Mouse (Mus musculus): Measurements from ENCODE around the gene Rest.

Rest gene

DNA sequence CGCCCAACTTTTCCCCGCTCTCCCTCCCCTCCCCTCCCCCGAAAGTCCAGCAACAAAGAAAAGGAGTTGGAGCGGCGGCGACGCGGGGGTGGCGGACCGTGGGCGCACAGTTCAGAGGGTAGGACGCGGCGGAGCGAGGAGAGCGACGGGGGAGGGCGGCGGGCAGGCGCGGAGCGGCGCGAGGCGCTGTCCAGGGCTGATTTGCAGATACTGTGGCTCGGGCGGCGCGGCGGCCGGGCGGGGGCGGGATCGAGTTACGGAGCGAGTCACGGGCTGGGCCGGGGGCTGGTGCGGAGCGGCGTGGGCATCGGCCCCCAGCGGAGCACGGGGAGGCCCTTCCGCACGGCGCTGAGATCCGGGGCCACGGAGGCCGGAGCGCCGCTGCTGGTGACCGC is 377 bp downstream of the Rest start:
- DNase-seq (ENCODE audit: low read depth, low spot score), result peak; percentile 55

DNA sequence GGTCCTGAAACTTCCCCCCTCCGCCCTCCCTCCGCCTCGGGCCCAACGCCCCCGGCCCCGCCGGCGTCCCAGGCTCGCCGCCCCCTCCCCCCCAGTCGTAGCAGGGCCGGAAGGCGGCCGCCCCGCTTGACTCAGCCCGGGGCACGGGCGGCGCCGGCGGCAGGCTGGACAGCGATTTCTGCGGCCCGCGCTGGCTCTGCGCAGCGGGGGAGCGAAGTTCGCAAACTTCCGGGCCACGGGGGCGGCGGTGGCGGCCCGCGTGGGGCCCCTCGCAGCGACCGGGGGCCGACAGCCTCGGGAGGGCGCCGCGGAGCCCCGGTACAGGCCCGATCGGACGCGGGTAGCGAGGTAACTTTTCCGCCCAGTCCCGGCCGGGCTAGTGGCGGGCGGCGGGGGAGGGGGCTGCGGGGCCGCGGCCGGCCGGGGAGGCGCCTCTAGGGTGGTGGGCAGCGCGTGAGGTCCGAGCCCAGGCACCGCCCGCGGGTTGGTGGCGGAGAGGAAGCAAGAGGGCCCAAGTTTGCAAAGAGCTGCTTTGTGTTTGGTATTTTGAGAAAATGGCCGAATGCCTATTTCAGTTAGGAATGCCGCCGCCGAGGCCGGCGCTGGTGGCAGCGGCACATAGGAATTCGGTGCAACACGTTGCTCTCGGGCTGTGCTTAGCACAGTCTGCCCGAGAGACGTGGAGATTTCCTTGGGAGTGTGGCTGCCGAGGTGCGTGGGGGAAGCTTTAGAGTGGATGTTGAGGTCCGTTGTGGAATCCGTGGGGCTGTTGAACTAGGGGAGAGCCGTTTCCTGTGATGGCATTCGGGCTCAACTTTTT is 985 bp downstream of the Rest start:
- DNase-seq (ENCODE audit: low read depth, low spot score), result peak; percentile 58

DNA sequence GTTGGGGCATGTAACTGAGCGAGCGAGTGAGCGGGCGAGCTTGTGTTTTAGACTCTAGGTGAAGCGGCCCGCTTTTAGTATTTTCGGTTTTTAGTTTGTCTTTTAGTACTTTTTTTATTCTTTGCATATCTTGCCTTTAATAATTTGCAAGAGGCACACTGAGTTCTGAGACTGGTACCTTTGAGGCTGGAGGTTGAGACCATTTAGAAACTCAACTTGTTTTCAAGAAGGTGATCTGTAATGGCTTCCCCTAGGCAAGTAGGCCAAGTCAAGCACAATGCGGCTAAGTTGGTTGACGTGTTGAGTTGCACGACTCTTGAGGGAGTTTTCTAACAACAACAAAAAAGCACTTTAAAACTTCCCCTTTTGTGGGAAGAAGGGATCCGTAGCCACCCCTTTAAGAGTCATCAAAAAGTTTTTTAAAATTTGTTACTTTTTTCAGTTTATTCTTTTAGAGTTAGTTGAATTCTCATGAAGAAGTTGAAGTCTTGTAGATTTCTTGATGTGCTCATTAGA is 1.7 kb downstream of the Rest start:
- no peak for DNase-seq (ENCODE audit: low read depth, low spot score)

DNA sequence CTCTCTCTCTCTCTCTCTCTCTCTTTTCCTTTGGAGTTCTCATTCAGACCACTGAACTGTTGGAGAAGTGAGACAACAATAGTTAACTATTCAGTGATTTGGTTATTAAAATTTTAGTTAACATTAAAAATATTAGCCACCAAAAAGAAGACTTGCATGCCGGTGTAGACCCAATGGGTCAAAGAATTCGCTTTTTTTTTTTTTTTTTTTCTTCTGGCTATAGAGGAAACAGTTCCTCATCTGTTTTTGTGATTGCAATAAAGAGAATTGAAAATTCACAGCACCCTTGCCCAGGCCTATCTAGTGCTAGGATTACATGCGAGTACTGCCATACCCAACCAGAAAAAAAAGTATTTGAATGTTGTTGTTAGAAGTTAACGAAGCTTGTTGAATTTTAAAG is 2.1 kb downstream of the Rest start:
- DNase-seq (ENCODE audit: low read depth, low spot score), result no peak

DNA sequence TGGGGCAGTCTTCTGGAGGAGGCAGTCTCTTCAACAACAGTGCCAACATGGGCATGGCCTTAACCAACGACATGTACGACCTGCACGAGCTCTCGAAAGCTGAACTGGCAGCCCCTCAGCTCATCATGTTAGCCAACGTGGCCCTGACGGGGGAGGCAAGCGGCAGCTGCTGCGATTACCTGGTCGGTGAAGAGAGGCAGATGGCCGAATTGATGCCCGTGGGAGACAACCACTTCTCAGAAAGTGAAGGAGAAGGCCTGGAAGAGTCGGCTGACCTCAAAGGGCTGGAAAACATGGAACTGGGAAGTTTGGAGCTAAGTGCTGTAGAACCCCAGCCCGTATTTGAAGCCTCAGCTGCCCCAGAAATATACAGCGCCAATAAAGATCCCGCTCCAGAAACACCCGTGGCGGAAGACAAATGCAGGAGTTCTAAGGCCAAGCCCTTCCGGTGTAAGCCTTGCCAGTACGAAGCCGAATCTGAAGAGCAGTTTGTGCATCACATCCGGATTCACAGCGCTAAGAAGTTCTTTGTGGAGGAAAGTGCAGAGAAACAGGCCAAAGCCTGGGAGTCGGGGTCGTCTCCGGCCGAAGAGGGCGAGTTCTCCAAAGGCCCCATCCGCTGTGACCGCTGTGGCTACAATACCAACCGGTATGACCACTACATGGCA is 2.8 kb downstream of the Rest start:
- DNase-seq (ENCODE audit: low read depth, low spot score), result no peak

DNA sequence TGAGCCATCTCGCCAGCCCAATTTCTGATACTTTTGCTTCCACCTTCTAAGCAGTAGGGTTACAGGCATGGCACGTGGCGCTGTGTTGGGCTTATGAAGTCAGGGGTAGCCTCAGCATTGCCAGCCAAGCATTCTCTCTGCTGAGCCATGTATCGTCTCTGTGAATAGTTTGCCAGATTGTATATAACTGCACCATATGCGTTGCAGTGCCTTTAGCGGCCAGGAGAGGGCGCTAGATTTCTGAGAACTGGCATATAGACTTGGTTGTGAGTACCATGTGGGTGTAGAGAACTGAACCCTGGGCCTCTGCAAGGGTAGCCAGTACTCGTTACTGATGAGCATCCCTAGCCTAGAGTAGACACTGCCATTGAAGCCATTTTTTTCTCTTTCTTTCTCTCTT is 4.1 kb downstream of the Rest start:
- no peak for DNase-seq (ENCODE audit: low read depth, low spot score)

DNA sequence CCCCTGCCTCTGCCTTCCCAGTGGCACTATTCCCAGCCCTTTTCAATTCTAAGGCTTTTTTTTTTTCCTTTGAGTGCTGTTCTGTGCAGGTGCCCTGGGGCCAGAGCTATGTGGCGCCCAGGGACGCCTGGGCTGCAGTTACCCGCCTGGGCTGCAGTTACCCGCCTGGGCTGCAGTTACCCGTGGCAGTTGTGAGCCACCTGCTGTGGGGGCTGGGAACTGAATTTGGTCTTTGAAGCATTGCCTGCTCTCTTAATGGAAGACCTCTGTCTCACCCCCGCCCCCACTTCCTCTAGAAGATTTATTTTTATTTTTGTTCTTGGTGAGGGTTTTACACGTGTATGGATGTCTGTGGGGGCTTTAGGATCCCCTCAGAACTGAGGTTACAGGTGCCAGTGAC is 7.9 kb downstream of the Rest start:
- DNase-seq (ENCODE audit: low read depth, low spot score), result no peak

DNA sequence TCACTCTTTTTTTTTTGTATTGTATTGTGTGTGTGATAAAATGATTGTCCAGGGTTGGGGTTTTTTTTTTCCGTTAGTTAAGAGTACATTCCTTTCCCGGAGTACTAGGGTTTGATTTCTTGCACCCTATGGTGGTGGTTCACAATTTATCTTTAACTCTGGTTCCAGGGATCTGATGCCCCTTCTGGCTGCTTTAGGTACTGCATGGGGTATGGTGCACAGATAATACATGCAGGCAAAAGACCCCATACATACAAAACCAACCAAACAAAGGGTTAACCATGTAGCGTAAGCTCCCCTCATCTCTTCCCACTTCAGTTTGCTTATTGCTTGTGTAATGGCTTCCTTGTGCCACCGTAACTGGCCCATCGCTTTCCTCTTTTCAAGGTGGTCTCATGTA is 10.7 kb downstream of the Rest start:
- peak; percentile 40 for DNase-seq (ENCODE audit: low read depth, low spot score)

DNA sequence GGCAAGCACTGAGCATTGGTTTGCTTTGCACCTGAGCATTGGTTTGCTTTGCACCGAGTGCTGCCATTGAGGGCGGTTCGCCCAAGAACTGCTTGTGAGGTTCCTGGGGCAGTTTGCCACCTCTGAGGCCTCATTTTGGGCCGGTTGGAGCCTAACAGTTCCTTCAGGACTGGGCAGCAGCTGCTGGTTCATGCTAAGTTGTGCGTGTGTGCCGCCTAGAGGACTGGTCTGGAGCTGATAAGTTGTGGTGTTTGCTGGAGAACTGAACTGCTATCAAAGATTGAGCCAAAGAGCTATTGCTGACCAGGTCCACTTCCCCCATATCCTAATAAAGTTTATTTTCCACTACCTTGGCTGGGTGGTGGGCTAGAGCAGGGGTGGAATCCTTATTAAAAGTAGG is 11.9 kb downstream of the Rest start:
- DNase-seq (ENCODE audit: low read depth, low spot score), result no peak

DNA sequence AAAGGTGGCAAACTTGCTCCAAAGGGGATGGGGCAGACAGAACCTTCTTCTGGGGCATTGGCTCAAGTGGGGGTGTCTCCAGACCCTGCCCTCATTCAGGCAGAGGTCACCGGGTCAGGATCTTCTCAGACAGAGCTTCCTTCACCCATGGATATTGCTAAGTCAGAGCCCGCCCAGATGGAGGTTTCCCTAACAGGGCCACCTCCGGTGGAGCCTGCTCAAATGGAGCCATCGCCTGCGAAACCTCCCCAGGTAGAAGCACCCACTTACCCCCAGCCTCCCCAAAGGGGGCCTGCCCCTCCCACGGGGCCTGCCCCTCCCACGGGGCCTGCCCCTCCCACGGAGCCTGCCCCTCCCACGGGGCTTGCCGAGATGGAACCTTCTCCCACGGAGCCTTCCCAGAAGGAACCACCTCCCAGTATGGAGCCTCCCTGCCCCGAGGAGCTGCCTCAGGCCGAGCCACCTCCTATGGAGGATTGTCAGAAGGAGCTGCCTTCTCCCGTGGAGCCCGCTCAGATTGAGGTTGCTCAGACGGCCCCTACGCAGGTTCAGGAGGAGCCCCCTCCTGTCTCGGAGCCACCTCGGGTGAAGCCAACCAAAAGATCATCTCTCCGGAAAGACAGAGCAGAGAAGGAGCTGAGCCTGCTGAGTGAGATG is 16.4 kb downstream of the Rest start:
- no peak for DNase-seq (ENCODE audit: low read depth, low spot score)

DNA sequence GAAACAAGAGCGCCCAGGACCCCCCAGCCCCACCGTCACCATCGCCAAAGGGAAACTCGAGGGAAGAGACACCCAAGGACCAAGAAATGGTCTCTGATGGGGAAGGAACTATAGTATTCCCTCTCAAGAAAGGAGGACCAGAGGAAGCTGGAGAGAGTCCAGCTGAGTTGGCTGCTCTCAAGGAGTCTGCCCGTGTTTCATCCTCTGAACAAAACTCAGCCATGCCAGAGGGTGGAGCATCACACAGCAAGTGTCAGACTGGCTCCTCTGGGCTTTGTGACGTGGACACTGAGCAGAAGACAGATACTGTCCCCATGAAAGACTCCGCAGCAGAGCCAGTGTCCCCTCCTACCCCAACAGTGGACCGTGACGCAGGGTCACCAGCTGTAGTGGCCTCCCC is 17.0 kb downstream of the Rest start:
- no peak for DNase-seq (ENCODE audit: low read depth, low spot score)

DNA sequence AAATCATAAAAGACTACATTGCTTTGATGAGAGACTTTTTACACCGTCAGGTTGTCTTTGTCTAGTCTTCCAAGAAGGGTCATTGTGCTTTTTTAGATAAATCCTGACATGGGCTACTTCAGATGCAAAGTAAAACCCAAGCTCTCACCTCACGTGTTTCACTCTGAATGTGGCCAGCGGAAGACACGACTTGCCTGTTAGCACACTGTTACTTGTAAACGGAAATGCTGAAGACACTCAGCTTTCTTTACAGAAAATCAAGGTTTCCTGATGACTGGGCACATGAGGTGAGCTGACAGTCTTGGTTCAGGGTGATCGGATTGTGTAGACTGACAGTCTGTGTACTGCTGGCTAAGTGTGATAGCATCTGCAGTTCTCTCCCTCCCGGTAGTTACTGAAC is 20.4 kb downstream of the Rest start:
- DNase-seq (ENCODE audit: low read depth, low spot score), result no peak

DNA sequence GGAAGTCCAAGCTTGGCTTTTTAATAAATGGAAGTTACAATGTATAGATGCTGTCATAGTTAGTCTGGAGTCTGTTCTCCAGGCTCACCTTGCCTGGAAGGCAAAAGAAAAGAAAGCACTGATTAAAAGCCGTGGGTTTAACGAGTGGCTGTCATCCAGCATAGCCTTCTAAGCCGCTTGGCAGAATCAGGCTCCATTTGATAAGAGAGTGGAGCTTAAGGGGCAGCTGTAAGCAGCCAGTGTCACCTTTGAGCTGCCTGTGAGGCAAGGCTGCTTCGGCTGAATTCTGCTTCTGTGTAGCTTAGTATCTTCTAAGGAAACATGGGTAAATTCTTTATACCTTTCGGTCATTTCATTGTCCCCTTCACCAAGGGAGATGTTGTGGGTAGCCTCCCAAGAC is 21.6 kb downstream of the Rest start:
- DNase-seq (ENCODE audit: low read depth, low spot score), result no peak

DNA sequence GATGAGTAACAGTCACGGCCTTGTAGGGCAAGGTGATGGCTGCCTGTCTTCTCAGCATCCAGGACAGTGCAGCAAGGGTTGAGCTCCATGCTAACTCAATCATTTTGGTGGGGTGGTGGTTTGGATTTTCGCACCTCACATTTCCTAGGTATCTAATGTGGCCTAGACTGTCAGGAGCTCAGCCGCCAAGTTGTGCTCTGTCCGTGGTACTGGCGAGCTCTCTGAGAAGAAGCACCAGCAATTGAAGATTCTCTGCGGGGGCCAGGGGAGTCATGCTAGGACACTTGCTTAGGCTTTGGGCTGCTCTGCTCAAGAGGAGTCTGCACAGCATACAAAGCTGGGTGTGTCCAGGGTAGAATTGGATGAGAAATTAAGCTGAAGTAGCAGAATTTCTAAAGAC is 22.6 kb downstream of the Rest start:
- no peak for DNase-seq (ENCODE audit: low read depth, low spot score)

DNA sequence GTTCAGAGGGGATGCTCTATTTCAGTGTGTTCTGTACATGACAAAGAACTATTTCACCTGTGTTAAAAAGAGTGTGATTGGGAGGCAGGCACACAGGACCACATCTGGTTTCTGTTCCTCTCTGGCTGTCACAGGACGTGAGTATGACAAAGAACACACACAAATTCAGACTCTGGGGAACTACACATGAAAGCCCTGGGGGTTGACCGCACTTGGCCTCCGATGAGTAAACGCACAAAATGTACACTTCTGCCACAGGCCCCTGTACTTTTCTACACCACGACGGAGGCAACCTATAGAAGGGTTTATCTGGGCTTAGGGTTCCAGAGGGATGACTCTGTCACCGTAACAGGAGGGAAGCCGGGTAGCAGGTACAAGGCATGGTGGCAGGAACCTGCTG is 24.4 kb downstream of the Rest start:
- peak; percentile 25 for DNase-seq (ENCODE audit: low read depth, low spot score)

DNA sequence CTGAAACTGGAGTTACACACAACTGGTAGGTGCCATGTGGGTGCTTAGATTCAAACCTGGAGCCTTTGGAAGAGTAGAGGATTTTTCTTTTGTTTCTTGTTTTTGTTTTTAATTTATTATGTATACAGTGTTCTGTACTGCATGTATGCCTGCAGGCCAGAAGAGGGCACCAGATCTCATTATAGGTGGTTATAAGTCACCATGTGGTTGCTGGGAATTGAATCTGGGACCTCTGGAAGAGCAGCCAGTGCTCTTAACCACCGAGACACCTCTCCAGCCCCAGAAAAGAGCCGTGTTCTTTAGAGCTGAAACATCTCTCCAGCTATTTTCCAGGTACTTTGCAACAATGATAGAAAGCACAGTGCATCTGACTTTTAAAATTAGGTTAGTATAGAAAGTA is 25.3 kb downstream of the Rest start:
- no peak for DNase-seq (ENCODE audit: low read depth, low spot score)

DNA sequence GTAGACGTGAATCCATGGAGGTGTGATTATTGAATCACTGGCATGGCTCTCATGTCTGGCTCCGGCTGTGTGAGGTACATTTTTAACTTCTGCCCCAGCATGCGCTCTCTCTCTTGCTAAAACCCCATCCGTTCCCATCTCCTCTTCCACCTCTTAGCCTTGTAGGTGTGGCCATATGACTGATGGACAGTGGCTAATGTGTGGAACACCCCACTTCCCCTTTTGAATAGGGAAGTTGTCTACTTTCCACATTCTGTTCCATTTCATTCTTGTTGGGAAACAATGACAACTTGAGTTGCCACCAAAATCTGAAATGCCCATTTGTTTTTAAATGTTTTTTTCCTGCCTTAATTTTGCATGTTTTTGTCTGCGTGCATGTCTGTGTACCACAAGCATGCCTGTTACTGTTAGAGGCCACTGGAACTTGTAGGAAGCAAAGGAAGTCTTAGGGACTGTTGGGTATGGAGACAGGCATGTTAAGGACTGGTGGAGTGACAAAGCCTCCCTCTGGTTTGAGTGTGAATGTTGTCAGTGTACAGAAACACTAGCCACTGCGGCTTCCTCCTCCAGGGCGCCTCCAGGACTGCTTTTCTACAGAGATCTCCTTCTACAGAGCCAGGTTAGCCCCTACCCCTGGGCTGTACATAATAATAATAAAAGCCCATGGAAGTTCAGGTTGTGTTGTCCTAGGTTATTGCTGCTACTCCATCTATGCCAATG is 27.7 kb downstream of the Rest start:
- no peak for DNase-seq (ENCODE audit: low read depth, low spot score)

DNA sequence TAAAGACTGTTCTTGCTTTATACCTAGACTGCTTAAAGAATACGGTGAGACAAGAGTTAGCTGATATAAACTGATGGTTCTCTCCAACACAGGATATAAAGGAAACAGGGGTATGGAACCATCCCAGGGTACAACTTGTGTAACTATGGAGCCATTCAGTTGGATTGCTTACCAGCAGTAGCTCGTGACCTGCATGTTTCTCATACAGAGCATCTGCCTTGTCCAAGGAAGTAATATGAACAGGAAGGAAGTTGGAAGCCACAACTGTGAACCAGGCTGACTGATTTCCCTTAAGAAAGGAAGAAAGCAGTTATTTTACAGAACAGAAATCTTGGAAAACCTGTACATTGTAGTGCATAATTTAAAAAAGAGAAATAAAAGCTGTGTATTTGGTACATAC is 34.2 kb downstream of the Rest start:
- no peak for DNase-seq (ENCODE audit: low read depth, low spot score)

DNA sequence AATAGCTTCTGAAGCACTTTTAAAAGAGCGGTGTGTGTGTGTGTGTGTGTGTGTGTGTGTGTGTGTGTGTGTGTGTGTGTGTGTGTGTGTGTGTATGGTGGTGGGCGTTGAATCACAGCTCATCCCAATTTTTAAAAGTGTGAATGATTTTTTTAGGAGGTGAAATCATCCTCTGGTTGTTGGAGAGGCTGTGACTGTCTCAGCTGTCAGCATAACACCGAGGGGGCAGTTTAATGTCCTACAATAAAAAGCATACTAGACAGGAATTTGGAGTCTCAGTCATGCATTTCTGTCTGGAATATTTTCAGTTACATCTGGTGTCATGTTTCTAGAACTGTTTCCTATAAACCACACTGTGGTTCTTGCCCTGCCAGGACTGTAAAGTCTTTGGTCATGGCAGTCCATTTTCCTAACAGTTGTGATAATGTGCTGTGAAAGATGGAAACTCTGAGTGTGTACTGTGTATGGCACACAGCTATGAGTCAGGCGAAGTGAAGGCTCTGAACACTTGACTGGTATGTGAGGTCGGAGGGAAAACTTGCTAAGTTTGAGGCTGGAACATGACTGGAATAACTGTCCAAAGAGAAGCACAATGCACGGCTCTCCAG is 36.1 kb downstream of the Rest start:
- DNase-seq (ENCODE audit: low read depth, low spot score), result no peak

DNA sequence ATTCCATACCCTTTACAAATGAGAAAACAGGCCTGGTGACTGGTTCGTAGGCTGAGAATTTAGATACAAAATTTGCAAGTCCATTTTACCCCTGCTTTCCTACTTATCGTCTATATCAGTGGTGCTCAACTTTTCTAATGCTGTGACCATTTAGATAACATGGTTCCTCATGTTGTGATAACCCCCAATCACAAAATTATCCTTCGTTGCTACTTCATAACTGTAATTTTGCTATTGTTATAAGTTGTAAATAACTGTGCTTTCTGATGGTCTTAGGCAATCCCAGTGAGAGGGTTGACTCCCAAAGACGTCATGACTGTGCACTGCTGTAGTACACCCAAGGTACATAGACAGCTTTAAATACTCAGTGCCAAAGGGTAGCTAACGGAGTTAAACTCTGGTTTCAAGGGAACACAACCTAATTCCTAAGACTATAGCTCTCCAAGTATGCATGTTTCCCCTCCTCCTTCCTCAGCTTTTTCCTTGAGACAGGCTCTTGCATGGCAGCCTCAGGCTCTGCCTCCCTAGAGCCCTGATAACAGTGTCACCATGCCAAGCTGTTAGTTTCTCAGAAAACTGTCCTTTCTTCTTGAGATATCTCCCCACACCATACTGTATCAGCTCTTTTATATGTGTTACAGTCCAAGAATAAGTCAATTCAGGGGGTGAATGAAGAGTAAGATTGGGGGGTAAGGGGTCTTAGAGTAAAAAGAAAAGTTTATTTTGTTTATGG is 42.7 kb downstream of the Rest start:
- no peak for DNase-seq (ENCODE audit: low read depth, low spot score)

All from forelimb bud, embryonic 11.5 days (tissue).